Mouse (Mus musculus) monocyte, adult 2 months (primary cell): ENCODE measurements around the gene Msl2.

ENCODE experiments used
- DNase-seq, 2 experiments: peaks; one replicate each; pipeline ENCODE4 v3.0.0; 2022; ENCODE audit warnings: low spot score in 2 of 2, low read depth in 1 of 2

The Msl2 gene

DNA sequence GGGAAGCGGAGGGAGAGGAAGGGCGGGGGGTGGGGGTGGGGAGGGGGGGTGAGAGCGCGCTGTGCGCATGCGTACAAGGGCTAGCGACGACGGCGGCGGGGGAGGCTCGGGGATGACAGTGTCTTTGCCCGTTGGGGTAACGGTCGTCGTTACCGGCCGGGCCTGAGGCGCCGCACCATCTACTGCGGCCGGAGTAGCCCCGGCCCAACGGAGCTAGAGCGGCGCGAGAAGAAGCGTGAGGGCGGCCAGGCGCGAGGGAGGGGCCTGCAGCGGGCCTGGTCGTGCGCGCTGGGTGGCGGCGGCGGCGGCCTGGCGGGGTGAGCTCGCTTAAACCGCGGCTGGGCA lies at the start of gene Msl2:
Gene Msl2, plus strand, starts transcription at position 115 of the 345 bp plus-strand sequence.
- DNase-seq: no peak

DNA sequence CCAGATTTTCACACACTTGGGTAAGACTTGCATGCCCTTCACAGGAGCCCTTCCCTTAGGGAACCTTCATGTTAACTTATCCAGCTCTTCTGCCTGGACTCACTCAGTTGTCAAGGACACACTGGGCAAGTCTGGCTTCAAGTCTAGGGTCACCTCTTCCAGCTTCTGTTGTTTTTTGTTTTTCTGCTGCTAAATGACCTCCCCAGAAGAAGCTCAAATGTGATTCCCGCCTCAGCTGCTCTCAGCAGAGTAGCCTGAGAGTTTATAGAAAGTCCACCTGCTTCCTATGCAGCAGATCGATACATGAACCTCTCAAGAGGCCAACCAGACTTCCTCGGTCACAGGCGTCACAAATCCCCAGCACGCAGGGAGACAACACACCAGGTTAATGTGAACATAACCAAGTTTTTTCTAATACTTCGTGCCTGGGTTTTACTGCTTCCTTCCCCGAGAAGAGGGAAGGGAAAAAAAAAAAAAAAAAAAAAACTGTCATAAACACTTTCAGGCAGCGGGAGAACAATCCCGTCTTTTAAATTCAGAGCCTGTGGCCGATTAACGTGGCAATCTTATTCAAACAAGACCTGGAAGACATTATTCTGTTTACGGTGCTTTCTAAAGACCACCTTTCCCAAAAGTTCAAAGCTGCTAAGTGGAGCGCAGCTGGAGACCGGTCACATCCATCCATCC lies 40.0 kb upstream of the Msl2 start:
- DNase-seq: no peak

DNA sequence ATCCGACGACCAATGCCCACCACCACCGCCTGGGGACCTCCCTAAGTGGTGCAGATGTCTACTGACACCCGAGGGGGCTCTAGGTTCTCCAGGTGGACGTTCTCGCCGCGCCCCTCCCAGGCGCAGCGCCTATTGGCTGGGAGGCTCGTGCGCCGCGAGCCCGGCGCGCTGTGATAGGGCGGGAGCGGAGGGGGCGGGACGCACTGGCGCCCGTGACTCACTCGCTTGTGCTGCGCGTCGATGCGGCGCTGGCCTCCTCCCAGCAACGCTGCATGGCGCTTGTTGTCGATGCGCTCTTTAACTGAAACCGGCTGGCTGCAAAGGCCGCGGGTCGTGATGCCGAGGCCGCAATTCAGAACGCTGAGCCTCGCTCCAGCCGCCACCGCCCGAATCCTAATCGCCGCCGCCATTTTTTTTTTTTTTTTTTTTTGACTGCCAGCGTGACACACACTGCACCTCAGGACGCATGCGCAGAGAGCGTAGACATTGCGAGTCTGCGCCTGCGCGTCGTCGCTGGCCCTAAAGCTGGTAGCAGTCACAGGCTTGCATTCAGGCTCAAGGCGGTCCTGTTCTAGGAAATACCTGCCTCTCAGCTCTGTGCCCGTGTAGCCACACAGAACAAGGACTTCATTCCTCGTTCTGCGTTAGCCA lies 39.3 kb upstream of the Msl2 start, which contains the start of gene Pccb:
Gene Pccb, minus strand, starts transcription at position 451 of the 651 bp plus-strand sequence.
- peak; percentile 83 to 91 for DNase-seq

DNA sequence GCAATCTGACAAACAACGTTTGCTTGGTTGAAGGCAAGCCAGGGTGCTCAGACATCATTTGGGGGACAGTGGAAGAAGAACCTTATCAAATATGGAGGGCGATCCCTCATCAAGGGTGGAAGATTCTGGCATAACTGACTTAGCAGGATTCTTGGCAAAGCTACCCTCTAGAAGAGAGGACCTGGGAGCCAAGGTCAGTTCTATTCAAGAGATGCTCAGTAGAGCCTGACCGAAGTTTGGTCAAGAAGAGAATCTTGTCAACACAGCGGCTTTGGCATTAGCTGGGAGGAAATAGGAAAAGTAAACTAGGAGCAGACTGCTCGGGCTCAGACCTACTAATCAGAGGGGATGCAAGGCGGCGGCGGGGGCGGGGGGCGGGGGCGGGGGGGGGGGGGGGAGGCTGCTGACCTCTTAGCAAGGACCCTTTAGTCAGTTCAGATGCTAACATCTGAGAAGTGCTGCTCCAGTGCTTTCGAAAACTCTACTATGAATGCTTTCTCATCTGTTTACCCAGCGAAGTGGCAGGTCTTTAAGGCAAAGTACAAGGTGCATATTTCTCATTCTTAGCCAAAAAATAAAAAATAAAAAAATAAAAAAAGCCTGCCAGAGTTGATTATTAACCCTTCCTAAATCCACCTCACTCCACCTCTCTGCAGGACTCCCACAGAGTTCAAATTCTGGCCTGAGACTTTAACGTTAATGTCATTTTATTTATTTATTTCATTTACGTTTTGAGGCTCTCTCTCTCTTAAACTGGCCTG lies 37.9 kb upstream of the Msl2 start:
- DNase-seq: no peak

DNA sequence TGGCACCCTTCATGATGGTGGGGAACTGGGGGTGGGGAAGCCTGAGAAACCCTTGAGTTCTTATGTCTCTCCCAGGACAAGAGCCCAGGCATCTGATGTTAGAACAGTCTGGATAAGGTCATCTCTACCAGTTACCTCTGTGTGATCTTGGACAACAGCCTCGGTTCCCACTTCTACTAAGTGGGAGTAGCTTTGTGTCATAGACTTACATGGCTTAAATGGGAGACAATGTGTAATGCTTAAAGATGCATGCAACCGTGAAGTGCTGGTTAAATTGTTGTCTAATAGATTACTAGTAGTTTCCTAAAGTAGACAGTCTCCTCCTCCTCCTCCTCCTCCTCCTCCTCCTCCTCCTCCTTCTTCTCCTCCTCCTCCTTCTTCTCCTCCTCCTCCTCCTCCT lies 37.0 kb upstream of the Msl2 start:
- DNase-seq: no peak

DNA sequence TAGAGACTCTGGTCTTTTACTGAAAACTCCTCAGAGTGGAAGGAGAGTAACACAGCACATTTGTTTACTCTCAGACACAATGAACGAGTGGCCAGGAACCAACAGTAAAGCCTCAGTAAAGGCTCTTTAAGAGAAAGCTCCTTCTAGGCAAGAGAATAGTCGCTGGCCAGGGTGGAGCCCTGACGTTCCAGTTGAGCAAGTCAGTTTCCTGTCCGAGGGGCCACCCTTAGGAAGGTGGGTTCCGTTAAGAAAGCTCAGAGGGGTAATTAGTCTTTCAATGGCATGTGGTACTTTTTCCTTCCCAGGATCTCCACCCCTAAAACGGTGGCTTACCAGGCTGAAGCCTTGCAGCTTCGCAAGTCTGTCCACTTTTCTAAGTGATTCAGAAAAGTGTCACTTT lies 36.5 kb upstream of the Msl2 start:
- DNase-seq: no peak

DNA sequence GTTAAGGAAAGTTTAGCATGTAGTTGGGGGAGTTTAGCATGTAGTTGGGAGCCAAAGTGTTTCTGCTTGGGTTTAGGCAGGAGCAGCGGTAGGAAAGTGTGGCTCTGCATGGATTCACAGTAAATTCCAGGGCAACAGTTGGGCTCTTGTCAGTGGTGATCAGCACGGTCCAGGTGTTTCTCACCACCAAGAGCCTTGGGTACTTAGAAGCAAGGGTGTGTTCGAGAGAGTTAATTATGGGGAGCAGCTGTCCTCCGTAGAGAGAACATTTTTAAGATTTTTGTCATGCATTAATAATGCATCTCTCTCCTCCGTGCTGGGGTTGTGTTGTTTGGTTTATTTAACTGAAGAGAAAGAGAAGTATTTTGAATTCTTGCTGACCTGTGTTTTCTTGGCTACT lies 35.3 kb upstream of the Msl2 start:
- DNase-seq: no peak

DNA sequence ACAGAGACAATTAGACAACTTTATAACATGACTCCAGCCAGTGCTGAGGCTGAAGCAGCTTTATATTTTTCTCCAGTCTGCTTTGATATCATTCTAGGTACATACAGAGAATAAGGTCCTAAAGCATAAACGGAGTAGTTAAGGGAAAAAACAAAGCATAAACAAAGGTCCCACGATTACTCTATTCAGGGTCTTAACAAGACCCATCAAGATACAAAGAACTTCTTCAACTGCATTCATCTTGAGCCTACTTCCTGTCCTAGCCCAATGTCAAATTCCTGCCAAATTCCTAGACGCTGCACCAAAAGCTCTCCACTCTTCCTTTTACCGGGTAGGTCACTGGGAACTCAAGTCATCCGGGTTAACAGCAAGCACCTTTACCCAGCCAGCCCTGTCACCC lies 32.4 kb upstream of the Msl2 start:
- no peak for DNase-seq

DNA sequence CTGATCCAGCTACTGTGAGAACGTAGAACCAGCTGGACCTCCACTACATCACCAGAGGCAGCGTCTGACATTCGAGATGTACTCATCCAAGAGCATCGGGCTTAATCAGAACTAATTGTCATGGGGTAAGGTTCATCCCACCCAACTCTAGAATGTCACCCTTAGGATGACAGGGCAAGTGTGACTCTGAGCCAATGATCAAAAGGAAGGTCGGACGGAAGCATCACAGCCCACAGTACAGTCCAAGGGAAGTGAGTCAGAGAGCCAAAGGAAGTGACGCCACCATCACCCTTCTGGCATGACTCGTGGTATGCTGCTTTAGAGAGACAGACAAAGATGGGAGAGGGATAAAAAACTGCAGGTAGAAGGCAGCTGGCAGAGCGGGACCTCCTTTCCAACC lies 31.7 kb upstream of the Msl2 start:
- DNase-seq: no peak

DNA sequence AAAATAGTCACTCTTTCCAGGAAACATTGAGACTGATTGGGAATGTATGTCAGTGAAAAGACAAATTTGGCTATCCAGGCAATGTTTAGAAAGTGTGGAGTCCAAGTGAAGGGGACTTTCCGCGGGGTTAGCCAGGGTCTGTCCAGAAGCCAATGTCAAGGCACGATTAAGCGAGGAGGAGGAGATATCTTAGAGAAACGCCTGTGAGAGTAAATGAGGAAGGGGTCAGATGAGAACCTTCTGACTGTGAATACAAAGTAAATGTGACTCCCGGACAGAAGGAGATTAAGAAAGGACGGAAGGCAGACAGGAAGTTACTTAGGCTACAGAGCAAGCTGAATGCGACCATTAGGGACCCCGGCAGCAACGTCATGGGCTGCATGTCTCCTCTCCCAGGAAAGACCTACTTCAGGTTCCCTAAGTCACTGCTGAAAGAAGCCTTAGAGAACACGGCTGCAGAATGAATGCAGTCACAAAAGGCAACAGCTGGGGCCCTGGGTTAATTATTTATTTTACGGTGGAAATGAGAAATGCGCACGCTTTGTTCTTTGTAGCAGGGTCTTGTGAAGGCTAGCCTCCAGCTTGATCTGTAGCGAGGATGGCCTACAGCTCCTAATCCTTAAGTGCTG lies 28.1 kb upstream of the Msl2 start:
- DNase-seq: no peak

DNA sequence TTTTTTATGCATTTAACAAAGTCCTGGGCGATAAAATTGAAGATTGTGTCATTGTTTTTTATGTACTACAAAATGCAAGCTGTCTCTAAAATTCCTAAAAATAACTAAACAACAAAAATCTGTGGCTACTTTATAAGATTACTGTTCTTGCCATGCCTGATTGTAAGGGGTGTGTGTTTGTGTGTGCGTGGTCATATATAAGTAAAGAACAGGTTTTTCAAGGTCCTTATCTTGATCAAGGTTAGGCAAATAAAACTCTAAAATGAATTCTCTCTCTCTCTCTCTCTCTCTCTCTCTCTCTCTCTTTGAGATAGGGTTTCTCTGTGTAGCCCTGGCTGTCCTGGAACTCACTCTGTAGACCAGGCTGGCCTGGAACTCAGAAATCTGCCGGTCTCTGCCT lies 21.9 kb upstream of the Msl2 start:
- DNase-seq: no peak

DNA sequence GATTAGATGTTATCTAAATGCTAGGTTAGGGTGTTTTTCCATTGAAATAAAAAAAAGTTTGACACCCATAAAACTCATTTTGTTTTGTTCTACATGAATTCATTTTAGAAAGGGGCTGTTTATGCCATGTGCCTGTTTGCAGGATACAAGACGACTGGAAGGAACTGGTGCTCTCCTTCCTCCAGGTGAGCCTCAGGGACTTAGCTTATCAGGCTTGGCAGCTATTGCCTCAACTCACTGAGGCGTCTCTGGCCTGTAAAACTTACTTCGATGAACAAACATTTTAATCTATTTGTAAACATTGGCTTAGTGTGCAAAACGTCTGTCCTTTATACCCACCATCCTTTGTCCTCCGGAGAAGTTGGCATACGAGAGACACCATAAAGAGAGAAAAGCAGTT lies 21.2 kb upstream of the Msl2 start:
- DNase-seq: no peak

DNA sequence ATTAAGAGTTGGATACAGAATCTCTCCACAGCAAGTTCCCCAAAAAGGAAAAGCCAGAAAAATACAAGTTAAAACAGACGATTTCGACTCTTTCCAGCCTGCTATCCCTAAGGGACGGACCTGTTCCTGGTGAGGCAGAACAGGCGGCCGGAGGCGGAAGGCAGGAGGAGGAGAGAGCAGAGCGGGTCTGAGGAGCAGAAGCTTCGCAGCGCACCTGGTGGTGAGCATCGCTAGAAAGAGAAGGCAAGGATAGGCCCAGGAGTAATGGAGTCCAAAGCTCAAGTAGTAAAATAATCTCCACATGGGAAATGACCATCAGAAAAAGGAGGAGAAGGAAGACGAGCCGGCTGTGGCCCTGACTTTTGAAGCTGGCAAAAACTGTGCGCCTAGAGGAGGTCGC lies 20.6 kb upstream of the Msl2 start:
- DNase-seq: no peak

DNA sequence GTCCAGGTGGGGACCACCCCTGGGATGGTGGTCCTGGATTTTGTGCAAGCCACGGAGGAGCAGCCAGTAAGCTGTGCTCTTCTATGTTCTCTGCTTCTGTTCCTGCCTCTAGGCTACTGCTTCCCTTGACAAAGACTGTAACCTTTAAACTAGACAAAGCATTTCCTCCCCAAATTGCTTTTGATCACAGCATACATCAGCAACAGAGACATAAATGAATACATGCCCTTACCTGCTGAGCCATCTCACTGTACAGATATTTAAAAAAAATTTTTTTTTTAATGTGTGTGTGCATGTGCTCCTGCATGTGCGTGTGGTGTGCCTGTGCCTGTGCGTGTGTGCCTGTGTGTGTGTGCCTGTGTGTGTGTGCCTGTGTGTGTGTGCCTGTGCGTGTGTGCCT lies 16.7 kb upstream of the Msl2 start:
- DNase-seq: no peak

DNA sequence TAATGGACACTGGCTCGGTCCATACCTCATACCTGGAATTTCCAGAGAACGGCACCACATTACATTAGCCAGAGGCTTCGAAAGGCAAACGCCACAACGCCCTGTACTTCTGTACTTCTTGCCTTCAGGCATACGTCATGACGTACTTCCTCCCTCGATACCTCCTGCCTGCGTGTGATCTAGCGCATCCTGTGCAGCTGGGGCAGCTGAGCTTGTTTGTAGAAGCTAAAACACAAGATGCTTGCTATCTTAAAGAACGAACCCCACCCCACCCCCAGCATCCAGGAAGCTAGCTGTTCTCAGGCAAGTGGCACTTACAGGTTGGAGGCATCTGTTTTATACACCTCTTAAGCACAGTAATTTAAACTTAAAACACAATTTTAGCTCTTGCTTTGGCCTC lies 12.9 kb upstream of the Msl2 start:
- DNase-seq: no peak

DNA sequence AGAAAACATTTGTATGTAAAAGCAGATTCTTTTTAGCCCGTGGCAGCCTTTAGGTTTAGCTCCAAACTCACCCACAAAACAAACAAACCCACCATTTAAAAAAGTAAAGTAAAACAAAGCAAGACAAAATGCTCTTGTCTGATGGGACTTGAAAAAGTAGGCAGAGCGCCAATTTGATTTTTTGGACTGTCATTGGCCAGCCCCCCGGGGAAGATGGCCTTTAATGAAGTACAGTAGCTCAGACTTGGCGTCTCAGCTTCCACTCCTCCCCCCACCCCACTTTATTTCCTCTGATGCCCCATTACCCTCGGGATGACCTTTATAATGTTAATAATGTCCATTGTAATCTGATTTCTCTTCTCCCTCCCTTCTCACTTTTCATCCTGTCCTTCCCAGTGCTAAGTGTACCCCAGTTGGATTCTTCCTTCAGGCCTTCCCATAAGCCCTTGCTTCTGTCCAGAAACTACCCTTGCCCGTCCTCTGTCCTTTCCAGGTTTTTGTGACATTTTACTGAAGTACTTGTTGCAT lies 11.6 kb upstream of the Msl2 start:
- no peak for DNase-seq

DNA sequence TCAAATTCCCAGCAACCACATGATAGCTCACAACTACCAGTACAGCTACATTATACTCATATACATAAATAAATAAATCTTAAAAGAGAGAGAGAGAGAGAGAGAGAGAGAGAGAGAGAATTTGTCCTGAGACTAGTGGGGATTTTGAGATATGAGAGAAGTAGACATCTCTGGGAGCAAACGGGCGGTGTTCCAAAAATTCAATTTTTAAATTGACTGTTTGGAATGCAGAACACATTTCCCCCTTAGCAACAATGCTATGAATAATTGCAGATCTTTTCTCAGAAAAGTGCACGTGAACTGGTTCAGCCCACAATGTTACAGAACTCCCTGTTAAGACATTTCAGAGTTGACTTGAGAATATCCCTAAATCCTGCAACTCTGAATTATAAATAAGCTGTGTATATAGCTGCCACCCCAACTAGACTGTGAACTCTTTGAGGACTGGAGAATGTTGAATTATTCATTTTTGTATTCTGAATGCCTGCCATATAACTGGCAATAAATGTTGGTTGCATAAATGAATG lies 8.8 kb upstream of the Msl2 start:
- DNase-seq: no peak

DNA sequence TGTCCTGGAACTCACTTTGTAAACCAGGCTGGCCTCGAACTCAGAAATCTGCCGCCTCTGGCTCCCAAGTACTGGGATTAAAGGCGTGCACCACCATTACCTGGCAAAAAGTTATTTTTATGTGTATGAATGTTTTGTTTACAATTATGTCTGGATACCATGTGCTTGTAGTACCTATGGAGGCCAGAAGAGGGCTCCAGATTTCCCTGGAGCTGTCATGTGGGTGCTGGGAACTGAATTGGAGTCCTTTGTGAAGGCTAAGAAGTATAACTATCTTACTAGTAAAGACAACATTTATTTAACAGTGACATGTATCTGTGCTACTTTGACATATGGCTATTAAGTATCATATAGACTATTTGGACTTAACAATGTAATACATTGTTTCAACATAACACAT lies 4.1 kb upstream of the Msl2 start:
- DNase-seq: no peak

DNA sequence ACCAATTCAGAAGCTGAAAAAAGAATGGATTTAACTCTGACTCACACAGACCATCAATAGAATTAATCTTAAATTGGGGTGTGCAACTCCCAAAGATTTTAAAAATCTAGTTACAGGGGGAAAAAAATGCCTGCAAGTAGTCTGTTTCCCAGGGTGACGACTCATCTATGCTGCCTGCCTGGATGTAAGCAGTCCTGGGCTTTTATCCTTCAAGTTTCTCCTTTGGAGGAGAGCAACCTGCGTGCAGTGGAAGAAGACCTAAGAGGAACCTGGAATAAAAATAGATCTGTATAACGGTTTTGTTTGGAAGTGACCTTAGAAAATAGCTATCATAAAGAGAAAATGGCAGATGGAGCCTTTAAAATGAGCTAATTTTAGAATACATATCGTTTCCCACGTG lies 1.4 kb upstream of the Msl2 start:
- no peak for DNase-seq

DNA sequence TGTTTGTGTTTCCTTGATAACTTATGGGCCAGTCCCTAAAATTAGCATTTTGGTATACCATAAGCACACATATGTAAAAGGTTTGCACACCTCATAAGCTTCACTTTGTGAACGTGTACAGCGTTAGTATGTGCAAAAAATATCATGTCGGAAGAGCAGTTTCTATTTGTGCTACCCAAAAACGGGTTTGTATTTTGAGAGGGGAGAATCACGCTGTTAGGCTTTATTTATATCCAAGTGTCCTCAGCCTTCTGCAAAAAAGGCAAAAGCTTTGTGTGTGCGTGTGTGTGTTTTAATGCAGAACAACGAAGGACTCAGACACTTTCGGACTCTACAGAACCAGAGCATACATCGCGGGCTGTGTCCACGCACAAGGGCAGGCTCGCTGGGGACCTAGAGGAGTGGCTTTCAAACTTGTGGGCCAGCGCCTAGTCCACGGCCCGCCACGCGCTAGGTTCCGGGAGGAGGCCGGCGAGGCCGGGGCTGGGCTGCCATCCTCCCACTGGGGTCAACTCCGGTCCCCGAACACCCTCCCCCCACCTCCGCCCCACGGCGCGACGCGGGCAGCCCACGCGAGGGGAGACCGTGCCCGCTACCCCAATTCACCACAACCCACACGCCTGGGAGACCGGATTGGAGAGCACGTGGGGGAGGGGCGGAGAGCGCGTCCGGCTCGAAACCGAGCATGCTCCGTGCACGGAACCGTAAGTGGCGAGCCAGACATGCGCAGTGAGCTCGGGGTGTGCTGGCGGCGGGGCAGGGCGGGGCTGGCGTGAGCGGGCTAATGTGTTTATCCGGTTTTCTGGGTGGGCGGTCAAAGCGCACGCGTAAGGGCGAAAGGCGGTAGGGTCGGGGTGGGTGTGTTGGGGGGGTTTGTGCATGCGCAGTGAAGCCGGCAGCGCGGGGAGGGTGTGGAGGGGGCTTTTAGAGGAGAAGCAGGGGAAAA lies 587 bp upstream of the Msl2 start:
- DNase-seq: peak; percentile 91 to 96
